Mouse (Mus musculus) thymus, adult 2 months (tissue): ENCODE results near the gene Gm3448. TPM values are rescaled to one million over a fixed set of nuclear protein-coding genes. Genes with fewer than 3 reads are reported as not detected.

ENCODE experiments used
- DNase-seq: peaks from one replicate; pipeline ENCODE4 v3.0.0; 2021
- H3K27ac ChIP-seq: fragments of 200-500 bp; 2 replicates; pipeline ENCODE4 v1.5.1; 2012; ENCODE audit warnings: low read length, control low read depth; ENCODE audit not compliant: control insufficient read depth, insufficient read depth
- H3K27me3 ChIP-seq: fragments of 200-500 bp; 2 replicates; pipeline ENCODE4 v1.6.1; 2012; ENCODE audit warnings: mild to moderate bottlenecking, low read length, moderate library complexity, mixed read lengths; ENCODE audit not compliant: control insufficient read depth, insufficient read depth
- H3K36me3 ChIP-seq: fragments of 200-500 bp; 2 replicates; pipeline ENCODE4 v1.6.1; 2012; ENCODE audit warnings: mild to moderate bottlenecking, low read length, moderate library complexity; ENCODE audit not compliant: control insufficient read depth, insufficient read depth
- H3K4me1 ChIP-seq: fragments of 200-500 bp; replicated peaks from 2 replicates; pipeline ENCODE4 v1.6.1; 2012; ENCODE audit warnings: low read length; ENCODE audit not compliant: control insufficient read depth, insufficient read depth
- H3K4me3 ChIP-seq: fragments of 200-500 bp; 2 replicates; pipeline ENCODE4 v1.5.1; 2012; ENCODE audit warnings: mild to moderate bottlenecking, low read length, control low read depth, moderate library complexity; ENCODE audit not compliant: control insufficient read depth, insufficient read depth
- CTCF ChIP-seq: fragments of 200-500 bp; IDR thresholded peaks from 2 replicates; pipeline ENCODE4 v1.5.1; 2012; ENCODE audit warnings: mild to moderate bottlenecking, control low read depth, low read length, moderate library complexity, borderline replicate concordance; ENCODE audit not compliant: control insufficient read depth, poor library complexity, insufficient read depth; ENCODE audit errors: extremely low read depth
- POLR2A ChIP-seq: fragments of 200-500 bp; IDR thresholded peaks from 2 replicates; pipeline ENCODE4 v1.6.1; 2012; ENCODE audit warnings: mild to moderate bottlenecking, low read length, control low read depth, moderate library complexity; ENCODE audit not compliant: control insufficient read depth, poor library complexity, insufficient read depth; ENCODE audit errors: extremely low read depth
- WGBS: fragments of 180-500 bp; shearing (Covaris S2); methylation state at CpG from one replicate; pipeline ENCODE4 v1.1.7; 2018; 5-methylcytosine and 5-hydroxymethylcytosine counted together
- polyA plus RNA-seq: library from polyadenylated mRNA; depleted of rRNA; stranded (reverse); fragments of >200 nt; gene quantifications from 2 replicates; pipeline ENCODE4 v1.2.3, GENCODE M21; 2012

Gm3448 gene
- polyA plus RNA-seq, 1 experiment: 0.92 TPM

- H3K27ac ChIP-seq: no peak overlapping the region
- no peak for TF ChIP-seq POLR2A
- TF ChIP-seq CTCF: no peak
- no peak for DNase-seq
- no peaks in the 10 kb centered on the region for H3K4me1 ChIP-seq
- 99% methylated on average over 2 of the region's 2 CpGs for WGBS
- no peak overlapping the region for H3K4me3 ChIP-seq
- H3K36me3 ChIP-seq: no peaks in the 10 kb centered on the region
- H3K27me3 ChIP-seq: no peaks in the 10 kb centered on the region
Observed at GRCm38 (mm10) chr17:15072211-15072610, 30.9 kb upstream of the Gm3448 start.

GRCm38 (mm10) chr17:15069124-15069523, 27.8 kb upstream of the Gm3448 start:
- Histone ChIP-seq H3K27me3 (no peaks in the 10 kb centered on the region), H3K36me3 (no peaks in the 10 kb centered on the region), H3K4me3 (no peak overlapping the region), H3K27ac (no peak overlapping the region), H3K4me1 (no peaks in the 10 kb centered on the region)
- DNase-seq: no peak
- WGBS: 89% methylated on average over 2 of the region's 2 CpGs
- no peak for TF ChIP-seq CTCF
- no peak for TF ChIP-seq POLR2A

GRCm38 (mm10) chr17:15068040-15068792, 26.9 kb upstream of the Gm3448 start:
- 90% methylated on average over 8 of the region's 8 CpGs for WGBS

DNA sequence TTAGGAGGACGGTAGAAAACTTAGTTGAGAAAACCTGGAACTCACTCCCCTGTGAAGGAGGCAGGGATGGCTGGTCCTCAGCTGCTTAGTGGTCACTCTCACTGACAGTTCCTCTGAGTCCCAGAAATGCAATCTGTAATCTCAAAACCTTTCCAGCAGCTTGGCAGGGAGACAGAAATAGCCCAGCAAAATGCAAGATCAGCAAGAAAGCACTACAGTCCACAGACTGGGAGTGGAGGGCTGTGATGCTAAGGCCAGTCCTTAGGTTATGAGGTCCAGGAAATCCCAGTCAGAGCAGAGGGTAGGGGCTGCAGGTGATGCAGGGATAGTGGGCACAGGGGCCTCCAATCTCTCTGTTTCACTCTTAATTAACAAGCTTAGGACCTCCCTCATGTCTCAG, 25.6 kb upstream of the Gm3448 start:
- H3K4me3 ChIP-seq: no peak overlapping the region
- 98% methylated on average over 1 of the region's 1 CpGs for WGBS
- no peaks in the 10 kb centered on the region for H3K36me3 ChIP-seq
- H3K27ac ChIP-seq: no peak overlapping the region
- DNase-seq: no peak
- H3K4me1 ChIP-seq: no peaks in the 10 kb centered on the region
- H3K27me3 ChIP-seq: no peaks in the 10 kb centered on the region
- TF ChIP-seq CTCF: no peak
- no peak for TF ChIP-seq POLR2A

More at GRCm38 (mm10) chr17:15068040-15068792, 26.9 kb upstream of the Gm3448 start:
- no peak for TF ChIP-seq POLR2A
- no peak for TF ChIP-seq CTCF
- H3K4me1 ChIP-seq: no peaks in the 10 kb centered on the region
- no peaks in the 10 kb centered on the region for H3K36me3 ChIP-seq
- no peaks in the 10 kb centered on the region for H3K27me3 ChIP-seq
- no peak overlapping the region for H3K4me3 ChIP-seq
- no peak overlapping the region for H3K27ac ChIP-seq
- DNase-seq: no peak

DNA sequence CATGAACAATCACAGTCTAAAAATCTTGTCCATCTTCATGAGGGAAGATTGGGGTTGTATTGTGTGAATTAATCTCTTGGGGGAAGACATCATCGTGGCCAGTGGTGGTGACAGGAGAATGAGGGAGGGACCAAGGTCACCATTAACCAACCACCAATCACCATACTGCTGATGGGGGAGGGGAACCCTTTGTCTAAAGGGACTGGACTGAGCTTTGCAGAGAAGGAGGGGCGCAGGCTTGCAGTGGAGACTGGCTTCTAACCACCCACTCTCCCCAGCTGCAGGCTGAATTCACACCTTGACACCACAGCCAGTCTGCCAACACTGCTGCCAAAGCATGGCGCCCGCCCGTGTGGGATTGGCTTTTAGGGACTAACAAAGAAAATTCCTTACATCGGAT, 24.7 kb upstream of the Gm3448 start:
- H3K4me3 ChIP-seq: no peak overlapping the region
- H3K27ac ChIP-seq: no peak overlapping the region
- DNase-seq: no peak
- WGBS: 76% methylated on average over 6 of the region's 6 CpGs
- H3K4me1 ChIP-seq: no peaks in the 10 kb centered on the region
- H3K27me3 ChIP-seq: no peaks in the 10 kb centered on the region
- no peak for TF ChIP-seq CTCF
- TF ChIP-seq POLR2A: no peak
- no peaks in the 10 kb centered on the region for H3K36me3 ChIP-seq

GRCm38 (mm10) chr17:15065391-15066024, 24.2 kb upstream of the Gm3448 start:
- WGBS: 57% methylated on average over 13 of the region's 13 CpGs
- Histone ChIP-seq H3K27me3 (no peaks in the 10 kb centered on the region), H3K36me3 (0 out of 2 replicates have a peak, but pooled peaks cover under 1% of the 10 kb centered on the region), H3K27ac (no peak overlapping the region), H3K4me3 (no peak overlapping the region), H3K4me1 (no peaks in the 10 kb centered on the region)
- no peak for DNase-seq
- TF ChIP-seq CTCF: no peak
- no peak for TF ChIP-seq POLR2A
